Mouse (Mus musculus) limb, embryonic 10.5 days (tissue): ENCODE measurements at regions not wholly inside any gene's neighbourhood (a gene's known extent, or its start where the extent isn't known, plus 50 kb on each side); places are given as distances from the start of the nearest gene placed in this dataset.

Experiments used
- DNase-seq: peaks from one replicate; pipeline ENCODE4 v3.0.0-alpha.2; 2017; ENCODE audit warnings: low spot score
- H3K27ac ChIP-seq: fragments of 300-500 bp; sonication (generic); 2 replicates; pipeline ENCODE4 v1.5.1; 2016; ENCODE audit warnings: mild to moderate bottlenecking
- H3K27me3 ChIP-seq: fragments of 300-500 bp; sonication (generic); 2 replicates; pipeline ENCODE4 v1.6.1; 2016; ENCODE audit warnings: low read depth, mild to moderate bottlenecking; ENCODE audit not compliant: poor library complexity, severe bottlenecking
- H3K36me3 ChIP-seq: fragments of 300-500 bp; sonication (generic); 2 replicates; pipeline ENCODE4 v1.6.1; 2016; ENCODE audit warnings: mild to moderate bottlenecking, moderate library complexity
- H3K4me1 ChIP-seq: fragments of 300-500 bp; sonication (generic); 2 replicates; pipeline ENCODE4 v1.6.1; 2016
- H3K4me3 ChIP-seq: fragments of 300-500 bp; sonication (generic); 2 replicates; pipeline ENCODE4 v1.5.1; 2016; ENCODE audit warnings: mild to moderate bottlenecking, moderate library complexity
- H3K9me3 ChIP-seq: fragments of 300-500 bp; sonication (generic); replicated peaks from 2 replicates; pipeline ENCODE4 v1.6.1; 2016; ENCODE audit warnings: mild to moderate bottlenecking
- WGBS: fragments of 180-500 bp; shearing (Covaris S2); methylation state at CpG from one replicate; pipeline ENCODE4 v1.1.7; 2016; 5-methylcytosine and 5-hydroxymethylcytosine counted together

DNA sequence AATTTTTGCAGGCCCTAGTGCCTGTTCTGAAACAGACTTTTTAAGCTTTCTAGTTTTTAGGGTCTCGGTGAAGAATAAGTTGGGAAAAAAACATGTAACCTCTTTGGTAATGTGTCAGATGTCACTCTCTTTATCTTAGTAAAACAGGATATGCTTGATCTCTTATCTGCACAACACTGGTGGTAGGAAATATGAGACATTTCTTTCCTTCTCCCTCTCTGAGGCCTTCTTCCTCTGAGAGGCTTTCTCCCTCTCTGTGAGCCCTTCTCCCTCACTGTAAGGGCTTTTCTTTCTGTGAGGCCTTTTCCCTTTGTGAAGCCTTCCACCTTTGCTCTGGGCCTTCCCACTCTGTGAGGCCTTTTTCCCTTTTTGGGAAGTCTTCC, 708.7 kb upstream of the Slit2 start:
- Histone ChIP-seq H3K4me1 (peaks cover 19% of the 10 kb centered on the region), H3K4me3 (no peak overlapping the region), H3K36me3 (no peaks in the 10 kb centered on the region), H3K9me3 (no peaks in the 10 kb centered on the region), H3K27ac (peak overlapping the region; percentile 75), H3K27me3 (no peaks in the 10 kb centered on the region)
- DNase-seq, result no peak
- WGBS, result 63% methylated on average over 1 of the region's 1 CpGs

DNA sequence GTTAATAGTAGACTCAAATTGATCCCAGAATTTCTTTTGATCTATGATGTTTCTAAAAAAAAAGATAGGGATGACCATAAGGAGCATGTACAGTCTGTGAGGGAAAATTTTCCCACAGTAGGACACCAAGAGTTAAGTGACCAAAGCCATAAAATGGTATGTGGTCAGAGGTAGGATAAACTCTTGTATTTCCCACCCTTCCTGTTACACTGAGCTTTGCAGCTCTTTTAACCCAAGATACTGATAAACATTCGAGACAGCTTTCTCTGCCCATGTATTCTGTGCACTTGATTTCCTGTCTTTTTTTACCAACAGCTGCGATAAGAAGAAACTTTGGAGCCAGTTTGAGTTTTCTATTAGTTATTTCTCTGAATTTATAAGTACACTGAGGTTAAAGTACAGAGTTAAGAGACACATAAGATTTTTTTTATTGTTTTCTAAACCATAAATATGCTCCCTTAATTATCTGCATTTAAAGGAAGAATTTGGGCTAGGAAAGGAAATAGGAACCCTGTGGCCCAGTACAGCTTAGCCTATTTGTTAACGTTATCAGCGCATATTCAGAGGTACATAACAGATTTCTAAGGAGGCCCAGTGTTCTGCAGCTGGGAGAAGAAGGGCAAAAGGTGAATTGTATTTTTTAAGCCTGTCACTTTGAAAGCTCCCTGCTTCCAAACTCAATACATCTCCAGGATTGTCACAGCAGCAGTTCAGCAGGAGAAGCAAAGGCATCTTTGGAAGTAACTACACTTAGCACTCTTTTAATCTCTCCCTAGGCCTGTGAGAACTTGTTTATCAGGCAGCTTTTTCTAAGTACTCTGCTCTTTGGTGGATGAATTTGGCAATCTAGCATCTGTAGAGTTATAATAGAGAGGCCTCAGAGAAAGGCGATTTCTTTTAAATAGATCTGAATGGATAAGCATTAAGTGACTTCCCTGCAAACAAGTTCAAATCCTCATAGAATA, 706.4 kb upstream of the Slit2 start:
- Histone ChIP-seq H3K27ac (no peak overlapping the region), H3K27me3 (no peaks in the 10 kb centered on the region), H3K4me1 (peaks cover 19% of the 10 kb centered on the region), H3K4me3 (no peak overlapping the region), H3K36me3 (no peaks in the 10 kb centered on the region), H3K9me3 (no peaks in the 10 kb centered on the region)
- 56% methylated on average over 5 of the region's 5 CpGs for WGBS
- DNase-seq, result no peak

DNA sequence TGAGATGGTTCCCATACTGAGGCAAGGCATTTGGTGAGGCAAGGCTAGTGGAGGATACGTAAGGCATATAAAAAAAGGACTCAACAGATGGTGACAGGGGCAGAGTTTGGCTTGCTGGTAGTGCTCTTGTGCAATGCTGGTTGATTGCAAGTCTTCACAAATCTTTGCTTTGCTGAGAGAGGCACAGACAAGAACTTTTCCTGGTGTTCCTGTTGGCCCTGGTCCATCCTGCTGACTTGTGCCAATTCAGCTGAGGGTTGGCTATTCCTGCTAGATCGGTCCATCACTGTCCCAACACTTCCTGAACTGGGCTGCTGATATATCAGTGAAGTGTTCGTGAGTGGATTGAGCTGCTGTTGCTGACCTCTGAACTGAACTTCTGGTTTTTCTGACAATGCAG, 703.3 kb upstream of the Slit2 start:
- WGBS, result 88% methylated on average over 3 of the region's 3 CpGs
- H3K27me3 ChIP-seq, result no peaks in the 10 kb centered on the region
- DNase-seq, result no peak
- H3K4me1 ChIP-seq, result peaks cover 8% of the 10 kb centered on the region
- no peaks in the 10 kb centered on the region for H3K9me3 ChIP-seq
- H3K36me3 ChIP-seq, result no peaks in the 10 kb centered on the region
- H3K27ac ChIP-seq, result no peak overlapping the region
- H3K4me3 ChIP-seq, result no peak overlapping the region

DNA sequence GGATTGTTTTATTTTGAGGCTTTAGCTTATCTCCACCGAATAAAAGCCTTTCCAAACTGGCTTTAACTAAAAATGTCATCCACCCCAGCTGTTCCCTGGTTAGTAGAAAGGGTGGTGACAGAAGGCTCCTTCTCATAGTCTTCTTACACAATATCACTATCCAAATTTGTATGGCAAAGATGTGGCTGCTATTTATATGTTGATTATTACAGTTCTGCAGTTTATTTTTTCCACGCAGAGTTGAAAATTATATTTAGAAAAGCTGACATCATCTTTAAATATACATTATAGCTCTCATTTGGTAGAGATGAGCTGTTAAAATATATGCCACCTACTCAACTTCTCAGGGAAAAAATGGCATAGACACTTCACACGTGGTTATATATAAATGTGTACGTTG, 683.3 kb upstream of the Slit2 start:
- Histone ChIP-seq H3K9me3 (no peaks in the 10 kb centered on the region), H3K36me3 (no peaks in the 10 kb centered on the region), H3K27me3 (no peaks in the 10 kb centered on the region), H3K4me1 (no peaks in the 10 kb centered on the region), H3K4me3 (no peak overlapping the region), H3K27ac (no peak overlapping the region)
- no peak for DNase-seq
- 91% methylated on average over 4 of the region's 4 CpGs for WGBS

DNA sequence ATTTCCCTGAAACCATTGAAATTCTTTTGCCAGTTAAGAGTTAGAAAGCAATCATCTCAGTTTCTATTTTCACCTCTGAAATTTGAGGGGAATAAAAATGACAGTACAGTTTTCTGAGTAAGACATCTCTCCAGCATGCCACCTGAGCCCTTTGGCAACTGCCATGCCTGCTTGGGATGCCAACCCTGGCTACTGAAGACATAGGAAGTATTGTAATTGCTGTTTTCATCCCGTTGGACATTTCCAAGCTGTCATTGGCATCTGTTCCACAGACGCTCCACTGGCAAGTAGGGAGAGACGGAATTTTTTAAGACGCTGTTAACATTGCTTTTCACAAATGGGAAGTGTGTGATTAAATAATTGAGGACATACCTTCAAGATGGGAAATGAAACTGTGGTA, 665.4 kb upstream of the Slit2 start:
- WGBS, result 85% methylated on average over 4 of the region's 4 CpGs

DNA sequence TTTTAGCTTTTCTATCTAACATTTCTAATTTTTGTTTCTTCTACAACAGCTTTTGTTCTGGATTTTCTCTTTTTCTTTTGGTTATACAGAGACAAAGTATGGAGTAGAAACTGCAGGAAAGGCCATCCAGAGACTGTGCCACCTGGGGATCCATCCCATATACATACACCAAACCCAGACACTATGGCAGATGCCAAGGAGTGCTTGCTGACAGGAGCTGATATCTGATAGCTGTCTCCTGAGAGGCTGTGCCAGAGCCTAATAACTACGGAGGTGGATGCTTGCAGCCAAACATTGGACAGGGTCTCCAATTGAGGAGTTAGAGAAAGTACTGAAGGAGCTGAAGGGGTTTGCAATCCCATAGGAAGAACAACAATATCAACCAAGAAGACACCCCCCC, 664.8 kb upstream of the Slit2 start:
- Histone ChIP-seq H3K36me3 (no peaks in the 10 kb centered on the region), H3K4me1 (peaks cover 17% of the 10 kb centered on the region), H3K27ac (no peak overlapping the region), H3K9me3 (no peaks in the 10 kb centered on the region), H3K27me3 (peaks cover 4% of the 10 kb centered on the region; the same call in 1 of the 2 replicates), H3K4me3 (no peak overlapping the region)
- WGBS, result 78% methylated on average over 1 of the region's 1 CpGs
- DNase-seq, result no peak

More for the DNA sequence above, 665.4 kb upstream of the Slit2 start:
- peaks cover 4% of the 10 kb centered on the region; the same call in 1 of the 2 replicates for H3K27me3 ChIP-seq
- no peak for DNase-seq
- no peak overlapping the region for H3K4me3 ChIP-seq
- no peaks in the 10 kb centered on the region for H3K9me3 ChIP-seq
- H3K27ac ChIP-seq, result no peak overlapping the region
- no peaks in the 10 kb centered on the region for H3K36me3 ChIP-seq
- H3K4me1 ChIP-seq, result peaks cover 11% of the 10 kb centered on the region

DNA sequence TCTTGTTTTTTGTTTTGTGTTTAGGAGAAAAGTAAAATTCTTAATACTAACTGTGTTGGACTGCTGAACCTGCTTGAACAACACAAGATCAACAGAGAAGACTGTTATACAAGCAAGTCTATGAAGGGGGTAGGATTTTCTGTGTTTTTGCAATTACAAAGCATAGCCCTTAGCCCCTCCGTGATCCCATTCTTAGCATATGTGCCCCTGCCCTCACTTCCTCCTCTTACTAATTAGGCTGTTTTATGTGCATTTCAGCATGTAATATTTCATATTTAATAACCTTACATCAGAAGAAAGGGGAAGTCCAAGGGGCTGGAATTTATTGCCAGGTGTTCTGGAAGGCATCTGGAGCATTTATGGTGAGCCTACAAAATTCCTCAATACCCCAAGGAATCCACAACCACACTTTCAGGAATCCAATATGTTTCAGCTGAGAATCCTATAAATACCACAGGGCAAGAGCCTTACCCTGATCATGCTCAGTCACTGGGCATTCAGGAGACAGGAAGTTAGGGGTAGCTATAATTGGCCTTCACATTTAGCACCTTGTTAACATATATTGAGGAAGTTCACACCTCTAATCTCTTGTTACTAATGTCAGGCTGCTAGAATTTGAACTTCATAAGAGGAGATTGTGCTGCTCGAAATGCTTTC, 660.3 kb upstream of the Slit2 start:
- no peaks in the 10 kb centered on the region for H3K9me3 ChIP-seq
- H3K27ac ChIP-seq, result no peak overlapping the region
- no peaks in the 10 kb centered on the region for H3K36me3 ChIP-seq
- peak; percentile 39 for DNase-seq
- H3K27me3 ChIP-seq, result peaks cover 12% of the 10 kb centered on the region; the same call in 1 of the 2 replicates
- peaks cover 23% of the 10 kb centered on the region for H3K4me1 ChIP-seq
- no peak overlapping the region for H3K4me3 ChIP-seq
- WGBS, result 18% methylated on average over 2 of the region's 2 CpGs

DNA sequence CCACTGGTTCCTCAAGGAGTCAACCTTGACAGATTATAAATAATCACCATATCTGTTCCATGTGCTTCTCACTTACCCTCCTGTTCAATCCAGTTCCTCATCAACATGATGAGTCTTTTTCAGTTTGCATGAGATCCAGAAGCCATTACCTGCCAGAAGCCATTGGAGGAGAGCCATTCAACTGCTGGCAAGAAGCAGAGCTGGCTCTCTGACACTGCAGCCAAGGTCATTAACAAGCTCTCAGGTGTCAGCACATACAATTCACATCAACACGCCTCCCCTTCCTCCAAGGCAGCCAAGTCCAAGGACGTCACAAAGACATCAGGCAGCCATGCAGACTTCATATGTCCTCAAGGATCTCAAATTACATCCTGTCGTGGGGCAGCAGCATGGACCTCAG, 648.6 kb upstream of the Slit2 start:
- Histone ChIP-seq H3K4me3 (no peak overlapping the region), H3K27me3 (no peaks in the 10 kb centered on the region), H3K9me3 (no peaks in the 10 kb centered on the region), H3K36me3 (no peaks in the 10 kb centered on the region), H3K4me1 (no peaks in the 10 kb centered on the region), H3K27ac (no peak overlapping the region)
- DNase-seq, result no peak
- 68% methylated on average over 3 of the region's 3 CpGs for whole genome bisulfite sequencing

DNA sequence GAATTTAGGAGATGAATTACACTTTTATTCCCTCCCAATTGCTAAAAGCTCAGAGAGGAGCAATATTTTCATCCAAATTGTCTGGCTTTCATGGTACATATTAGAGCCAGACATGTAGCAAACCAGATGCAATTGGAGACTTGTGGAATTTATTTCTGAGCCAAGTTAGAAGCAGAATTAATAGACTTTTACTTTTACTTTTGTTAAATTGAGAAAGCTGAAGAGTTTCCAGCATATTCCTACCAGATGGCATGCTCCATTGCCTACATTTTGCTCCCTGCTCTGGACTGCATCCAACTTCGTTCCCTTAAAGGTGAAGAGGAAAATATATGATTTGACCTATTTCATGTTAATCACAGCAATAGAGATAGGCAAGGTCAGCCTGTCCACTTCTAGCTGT, 646.4 kb upstream of the Slit2 start:
- Histone ChIP-seq H3K4me3 (no peak overlapping the region), H3K9me3 (no peaks in the 10 kb centered on the region), H3K27me3 (no peaks in the 10 kb centered on the region), H3K36me3 (no peaks in the 10 kb centered on the region), H3K27ac (no peak overlapping the region), H3K4me1 (no peaks in the 10 kb centered on the region)
- 83% methylated on average over 1 of the region's 1 CpGs for WGBS
- no peak for DNase-seq

DNA sequence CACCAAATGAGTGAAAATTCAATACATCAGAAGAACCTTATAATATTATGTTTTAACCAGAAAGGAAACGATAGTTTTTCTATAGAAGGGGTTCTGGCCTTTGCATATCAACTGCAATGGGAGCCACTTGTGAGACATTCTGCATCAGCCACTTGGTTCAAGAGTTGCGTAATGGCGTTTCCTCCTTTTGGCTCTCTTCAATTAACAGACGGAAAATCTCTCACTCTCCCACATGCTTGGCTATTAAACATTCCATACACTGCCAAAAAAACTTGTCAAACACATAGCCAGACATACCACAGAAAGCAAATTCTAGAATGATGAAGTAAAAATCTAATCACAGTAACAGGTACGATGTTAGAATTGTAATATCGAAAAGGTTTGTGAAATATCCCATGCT, 643.1 kb upstream of the Slit2 start:
- no peaks in the 10 kb centered on the region for H3K27me3 ChIP-seq
- no peaks in the 10 kb centered on the region for H3K36me3 ChIP-seq
- no peak overlapping the region for H3K4me3 ChIP-seq
- no peak overlapping the region for H3K27ac ChIP-seq
- H3K9me3 ChIP-seq, result no peaks in the 10 kb centered on the region
- DNase-seq, result no peak
- 93% methylated on average over 6 of the region's 6 CpGs for WGBS
- H3K4me1 ChIP-seq, result no peaks in the 10 kb centered on the region

DNA sequence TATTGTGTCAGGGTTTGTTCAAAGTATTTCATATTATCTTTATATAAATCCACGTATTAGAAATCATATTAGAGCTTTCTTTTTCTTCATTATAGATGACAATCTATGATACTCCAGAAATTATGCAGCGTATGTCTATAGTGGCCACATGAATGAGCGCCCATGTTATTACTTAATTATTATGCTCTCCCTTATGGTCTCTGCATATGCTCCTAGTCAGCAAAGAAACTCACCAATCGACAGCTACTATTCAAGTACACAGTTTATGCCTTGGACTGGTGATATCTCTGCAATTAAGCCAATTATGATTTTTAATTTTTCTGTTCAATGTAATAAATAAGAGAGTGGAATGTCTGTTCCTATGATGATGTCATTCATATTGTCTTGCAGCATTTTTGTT, 612.8 kb upstream of the Slit2 start:
- DNase-seq, result no peak
- H3K9me3 ChIP-seq, result no peaks in the 10 kb centered on the region
- WGBS, result 93% methylated on average over 4 of the region's 4 CpGs
- no peaks in the 10 kb centered on the region for H3K27me3 ChIP-seq
- H3K27ac ChIP-seq, result no peak overlapping the region
- no peaks in the 10 kb centered on the region for H3K4me1 ChIP-seq
- no peaks in the 10 kb centered on the region for H3K36me3 ChIP-seq
- no peak overlapping the region for H3K4me3 ChIP-seq

DNA sequence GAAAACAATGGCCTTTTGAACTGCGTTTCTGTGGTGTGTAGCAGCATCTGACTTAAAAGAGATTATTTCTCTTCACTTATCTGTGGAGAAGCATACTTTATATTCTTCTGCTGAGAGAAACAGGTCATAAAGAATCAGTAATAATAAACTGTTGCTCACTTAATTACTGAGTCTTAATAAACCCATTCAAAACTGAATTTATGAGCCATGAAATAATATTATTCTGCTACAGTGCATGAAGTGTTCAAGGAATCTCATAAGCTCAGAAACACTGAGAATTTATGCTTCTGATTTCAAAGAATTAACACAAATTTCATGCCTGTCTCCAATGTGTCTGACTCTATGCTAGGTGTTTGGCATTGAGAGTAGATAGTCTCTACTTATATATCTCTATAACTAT, 597.0 kb upstream of the Slit2 start:
- no peaks in the 10 kb centered on the region for H3K9me3 ChIP-seq
- no peak overlapping the region for H3K27ac ChIP-seq
- WGBS, result 78% methylated on average over 1 of the region's 1 CpGs
- H3K27me3 ChIP-seq, result no peaks in the 10 kb centered on the region
- no peaks in the 10 kb centered on the region for H3K36me3 ChIP-seq
- H3K4me3 ChIP-seq, result no peak overlapping the region
- no peaks in the 10 kb centered on the region for H3K4me1 ChIP-seq
- no peak for DNase-seq

DNA sequence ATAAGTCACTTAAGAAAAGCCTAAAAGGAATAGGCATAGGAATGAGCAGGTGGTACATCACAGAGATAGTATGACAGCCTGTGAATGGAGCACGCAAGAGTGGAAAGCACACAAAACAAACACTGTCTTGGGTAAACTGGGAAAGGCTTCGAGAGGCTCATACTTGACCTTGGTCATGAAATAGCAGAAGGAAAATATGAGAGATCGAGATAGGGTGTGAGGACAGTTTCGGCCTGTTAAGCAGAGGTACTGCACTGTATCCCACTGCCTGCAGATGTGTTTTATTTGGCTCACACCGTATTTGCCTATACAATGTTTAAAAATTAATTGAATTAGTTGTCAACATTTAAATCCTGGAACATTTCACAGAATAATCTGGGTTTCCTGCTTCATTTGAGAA, 596.2 kb upstream of the Slit2 start:
- DNase-seq, result no peak
- WGBS, result 93% methylated on average over 5 of the region's 5 CpGs

More for the DNA sequence above, 596.2 kb upstream of the Slit2 start:
- H3K27me3 ChIP-seq, result no peaks in the 10 kb centered on the region
- H3K4me1 ChIP-seq, result no peaks in the 10 kb centered on the region
- H3K4me3 ChIP-seq, result no peak overlapping the region
- H3K9me3 ChIP-seq, result no peaks in the 10 kb centered on the region
- no peak overlapping the region for H3K27ac ChIP-seq
- H3K36me3 ChIP-seq, result no peaks in the 10 kb centered on the region
